Mouse (Mus musculus): ENCODE results near the gene Mfsd4b3.
"Not testable (repeated sequence)": the region's sequence is repeated elsewhere in the genome, so short reads cannot be mapped to it uniquely, and the experiment has no call there.

Mfsd4b3 gene

GRCm38 (mm10) chr10:39924556-39924955, 35.4 kb downstream of the Mfsd4b3 start:
- DNase-seq (ENCODE audit: low read depth): not testable (repeated sequence)

GRCm38 (mm10) chr10:39912616-39913015, 47.3 kb downstream of the Mfsd4b3 start:
- DNase-seq (ENCODE audit: low read depth): no peak

GRCm38 (mm10) chr10:39908768-39909441, 51.0 kb downstream of the Mfsd4b3 start:
- peak; percentile 8 for DNase-seq (ENCODE audit: low read depth)

- DNase-seq (ENCODE audit: low read depth): no peak
These were observed 52.9 kb downstream of the Mfsd4b3 start for GRCm38 (mm10) chr10:39906799-39907658.

GRCm38 (mm10) chr10:39904191-39904590, 55.8 kb downstream of the Mfsd4b3 start:
- DNase-seq (ENCODE audit: low read depth): no peak

- DNase-seq (ENCODE audit: low read depth): no peak
These were observed 61.0 kb downstream of the Mfsd4b3 start, which contains the start of gene Mfsd4b4 for GRCm38 (mm10) chr10:39898874-39899371. Gene Mfsd4b4 (minus strand): TSS chr10:39899238.

Data from 416B (cell line).